Mouse (Mus musculus): ENCODE data around the gene Pdxk. TPM values are rescaled to one million over a fixed set of nuclear protein-coding genes. Genes with fewer than 3 reads are reported as not detected.

Pdxk gene
- polyA plus RNA-seq, 1 experiment from 2014 or later, result 8.3 TPM

DNA sequence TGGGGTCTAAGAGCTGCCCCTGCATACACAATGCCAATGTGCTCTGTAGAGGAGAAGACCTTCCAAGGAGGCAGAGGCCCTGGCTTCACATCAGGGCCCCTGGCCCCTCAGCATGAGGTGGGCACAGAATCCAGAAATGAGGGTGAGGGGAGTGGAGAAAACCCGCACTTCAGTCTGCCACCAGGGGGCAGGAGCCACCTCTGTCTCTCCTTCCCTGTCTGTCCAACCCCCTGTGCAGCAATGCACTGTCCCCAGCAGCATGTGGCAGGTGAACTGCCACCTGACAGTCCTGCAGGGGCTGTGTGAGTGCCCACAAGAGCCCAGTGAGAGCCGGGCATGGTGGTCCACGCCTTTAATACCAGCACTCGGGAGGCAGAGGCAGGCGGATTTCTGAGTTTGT, 25.2 kb downstream of the Pdxk start:
- no peak overlapping the region for H3K4me3 ChIP-seq (ENCODE audit: low read depth, low read length)
- ATAC-seq (ENCODE audit: insufficient number of reproducible peaks, low FRiP score, low TSS enrichment, low read depth), result no peak
- H3K36me3 ChIP-seq (ENCODE audit: control insufficient read depth, insufficient read depth, low read length), result no peaks in the 10 kb centered on the region
- H3K4me1 ChIP-seq (ENCODE audit: control insufficient read depth, insufficient read depth, low read length), result no peaks in the 10 kb centered on the region
- H3K9ac ChIP-seq (ENCODE audit: low read length), result no peak overlapping the region
- H3K27me3 ChIP-seq (ENCODE audit: control insufficient read depth, insufficient read depth, low read length), result no peaks in the 10 kb centered on the region
- WGBS, result 70% methylated on average over 5 of the region's 5 CpGs
- H3K9me3 ChIP-seq (ENCODE audit: control insufficient read depth, low read length), result no peaks in the 10 kb centered on the region
- peak; percentile 38 for DNase-seq (ENCODE audit: low spot score)
- H3K4me2 ChIP-seq (ENCODE audit: low read depth, severe bottlenecking), result no peak overlapping the region
- H3K27ac ChIP-seq (replicated peaks; ENCODE audit: low read depth, low read length), result no peak overlapping the region

DNA sequence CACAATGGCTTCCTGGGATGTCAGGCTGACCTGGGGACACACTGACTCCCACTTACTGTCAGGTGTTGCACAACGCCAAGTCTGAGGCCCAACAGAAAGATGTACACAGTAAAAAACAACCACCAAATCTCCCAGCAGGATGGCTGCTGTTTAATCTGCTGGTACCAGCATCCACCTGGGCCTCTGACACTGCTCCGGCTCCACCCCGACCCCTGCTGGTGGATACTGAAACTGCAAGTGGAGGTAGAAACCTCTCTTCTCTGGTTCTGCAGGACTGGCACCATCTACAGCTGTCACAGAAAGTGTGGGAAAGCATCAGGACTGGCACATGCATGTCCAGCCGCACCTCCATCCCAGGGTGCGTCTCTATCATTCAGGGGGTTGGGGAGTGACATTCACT, 26.7 kb downstream of the Pdxk start:
- H3K27me3 ChIP-seq (ENCODE audit: control insufficient read depth, insufficient read depth, low read length), result no peaks in the 10 kb centered on the region
- H3K9ac ChIP-seq (ENCODE audit: low read length), result no peak overlapping the region
- H3K4me2 ChIP-seq (ENCODE audit: low read depth, severe bottlenecking), result no peak overlapping the region
- H3K4me3 ChIP-seq (ENCODE audit: low read depth, low read length), result no peak overlapping the region
- no peaks in the 10 kb centered on the region for H3K36me3 ChIP-seq (ENCODE audit: control insufficient read depth, insufficient read depth, low read length)
- 12% methylated on average over 5 of the region's 5 CpGs for WGBS
- ATAC-seq (ENCODE audit: insufficient number of reproducible peaks, low FRiP score, low TSS enrichment, low read depth) (peak; percentile 42; the same call in 1 of the 2 replicates), DNase-seq (ENCODE audit: low spot score) (peak; percentile 92)
- H3K9me3 ChIP-seq (ENCODE audit: control insufficient read depth, low read length), result no peaks in the 10 kb centered on the region
- H3K4me1 ChIP-seq (ENCODE audit: control insufficient read depth, insufficient read depth, low read length), result no peaks in the 10 kb centered on the region
- no peak overlapping the region for H3K27ac ChIP-seq (replicated peaks; ENCODE audit: low read depth, low read length)

DNA sequence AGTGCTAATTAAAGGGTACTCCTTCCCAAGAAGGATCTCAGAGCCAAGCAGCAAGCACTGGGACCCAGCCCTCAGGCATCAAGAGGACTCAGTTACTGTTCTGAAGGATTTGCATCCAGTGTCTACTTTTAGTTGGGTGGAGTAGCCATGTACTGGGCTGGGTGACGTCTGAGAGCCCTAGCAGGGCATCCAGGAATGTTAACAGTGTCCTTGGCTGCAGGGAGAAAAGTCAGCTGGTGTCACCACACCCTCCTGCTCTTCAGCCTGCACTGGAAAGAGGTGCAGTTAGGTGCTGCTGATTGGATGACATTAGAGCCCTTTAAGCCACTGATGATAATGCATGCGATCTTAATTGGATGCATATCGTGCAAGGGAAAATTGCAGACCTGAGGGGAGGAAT, 31.9 kb downstream of the Pdxk start:
- H3K9ac ChIP-seq (ENCODE audit: low read length), result no peak overlapping the region
- H3K4me2 ChIP-seq (ENCODE audit: low read depth, severe bottlenecking), result no peak overlapping the region
- H3K36me3 ChIP-seq (ENCODE audit: control insufficient read depth, insufficient read depth, low read length), result no peaks in the 10 kb centered on the region
- ATAC-seq (ENCODE audit: insufficient number of reproducible peaks, low FRiP score, low TSS enrichment, low read depth) (no peak), DNase-seq (ENCODE audit: low spot score) (no peak)
- no peaks in the 10 kb centered on the region for H3K9me3 ChIP-seq (ENCODE audit: control insufficient read depth, low read length)
- H3K4me1 ChIP-seq (ENCODE audit: control insufficient read depth, insufficient read depth, low read length), result no peaks in the 10 kb centered on the region
- H3K4me3 ChIP-seq (ENCODE audit: low read depth, low read length), result no peak overlapping the region
- no peak overlapping the region for H3K27ac ChIP-seq (replicated peaks; ENCODE audit: low read depth, low read length)
- H3K27me3 ChIP-seq (ENCODE audit: control insufficient read depth, insufficient read depth, low read length), result no peaks in the 10 kb centered on the region
- WGBS, result 65% methylated on average over 3 of the region's 3 CpGs

DNA sequence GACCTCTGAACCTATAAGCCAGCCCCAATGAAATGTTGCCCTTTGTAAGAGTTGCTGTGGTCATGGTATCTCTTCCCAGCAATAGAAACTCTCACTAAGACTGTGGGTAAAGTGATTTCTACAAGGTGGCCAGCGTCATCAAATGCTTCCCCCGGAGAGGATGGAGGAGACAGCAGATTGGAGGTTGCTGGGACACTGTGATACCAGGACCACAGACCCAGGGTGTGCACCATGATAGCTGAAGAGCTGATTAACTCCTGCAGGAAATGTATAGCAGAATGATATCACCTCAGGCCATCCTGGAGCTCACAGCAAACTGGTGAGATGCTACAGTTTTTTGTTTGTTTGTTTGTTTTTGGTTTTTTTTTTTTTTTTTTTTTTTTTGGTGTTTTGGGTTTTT, 35.0 kb downstream of the Pdxk start:
- WGBS, result 90% methylated on average over 2 of the region's 2 CpGs
- Histone ChIP-seq H3K4me1 (ENCODE audit: control insufficient read depth, insufficient read depth, low read length) (no peaks in the 10 kb centered on the region), H3K9me3 (ENCODE audit: control insufficient read depth, low read length) (no peaks in the 10 kb centered on the region), H3K27me3 (ENCODE audit: control insufficient read depth, insufficient read depth, low read length) (no peaks in the 10 kb centered on the region), H3K4me2 (ENCODE audit: low read depth, severe bottlenecking) (no peak overlapping the region), H3K9ac (ENCODE audit: low read length) (no peak overlapping the region), H3K27ac (replicated peaks; ENCODE audit: low read depth, low read length) (no peak overlapping the region), H3K36me3 (ENCODE audit: control insufficient read depth, insufficient read depth, low read length) (0 out of 2 replicates have a peak, but pooled peaks cover 2% of the 10 kb centered on the region), H3K4me3 (ENCODE audit: low read depth, low read length) (no peak overlapping the region)
- ATAC-seq (ENCODE audit: insufficient number of reproducible peaks, low FRiP score, low TSS enrichment, low read depth) (no peak), DNase-seq (ENCODE audit: low spot score) (no peak)

DNA sequence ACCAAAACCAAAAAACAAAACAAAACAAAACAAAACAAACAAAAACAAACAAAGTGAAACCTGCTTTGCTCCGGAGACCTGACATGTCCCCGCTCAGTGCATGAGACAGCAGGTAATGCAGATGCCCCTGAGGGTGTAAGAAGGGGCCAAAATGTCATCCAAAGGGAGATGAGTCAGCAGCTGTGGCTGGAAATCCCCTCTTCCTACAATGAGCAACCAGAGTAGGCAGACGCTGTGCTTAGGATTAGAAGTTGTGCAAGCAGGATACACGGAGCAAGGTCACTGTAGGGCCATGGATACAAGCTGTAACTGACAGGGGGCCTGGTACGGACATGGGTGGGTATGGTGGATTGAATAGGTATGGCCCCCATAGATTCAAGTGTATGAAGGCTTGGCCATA, 35.6 kb downstream of the Pdxk start:
- 89% methylated on average over 5 of the region's 5 CpGs for WGBS
- H3K9ac ChIP-seq (ENCODE audit: low read length), result no peak overlapping the region
- no peaks in the 10 kb centered on the region for H3K4me1 ChIP-seq (ENCODE audit: control insufficient read depth, insufficient read depth, low read length)
- H3K27me3 ChIP-seq (ENCODE audit: control insufficient read depth, insufficient read depth, low read length), result no peaks in the 10 kb centered on the region
- no peaks in the 10 kb centered on the region for H3K9me3 ChIP-seq (ENCODE audit: control insufficient read depth, low read length)
- H3K4me2 ChIP-seq (ENCODE audit: low read depth, severe bottlenecking), result no peak overlapping the region
- H3K4me3 ChIP-seq (ENCODE audit: low read depth, low read length), result no peak overlapping the region
- ATAC-seq (ENCODE audit: insufficient number of reproducible peaks, low FRiP score, low TSS enrichment, low read depth), result no peak
- H3K27ac ChIP-seq (replicated peaks; ENCODE audit: low read depth, low read length), result no peak overlapping the region
- H3K36me3 ChIP-seq (ENCODE audit: control insufficient read depth, insufficient read depth, low read length), result 0 out of 2 replicates have a peak, but pooled peaks cover 2% of the 10 kb centered on the region
- DNase-seq (ENCODE audit: low spot score), result no peak

DNA sequence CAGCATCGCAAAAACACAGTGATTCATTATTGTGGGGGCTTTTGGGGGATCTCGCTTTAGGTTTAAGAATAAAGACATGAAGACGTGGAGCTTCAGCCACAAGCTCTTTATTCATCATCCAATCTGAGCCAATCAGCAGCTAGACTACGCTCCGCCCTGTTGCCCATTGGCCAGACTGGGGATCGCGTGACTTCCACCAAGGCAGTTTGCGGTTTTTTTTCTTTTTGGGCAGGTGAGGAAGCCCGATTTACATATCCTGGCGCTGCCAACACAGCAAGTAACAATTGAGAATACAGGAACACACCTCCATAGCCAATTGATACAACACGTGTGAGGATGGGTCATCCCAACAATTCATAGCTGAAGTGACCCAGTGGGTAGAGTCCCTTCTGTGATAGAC, 36.7 kb downstream of the Pdxk start:
- DNase-seq (ENCODE audit: low spot score), result no peak
- no peak for ATAC-seq (ENCODE audit: insufficient number of reproducible peaks, low FRiP score, low TSS enrichment, low read depth)
- H3K4me1 ChIP-seq (ENCODE audit: control insufficient read depth, insufficient read depth, low read length), result no peaks in the 10 kb centered on the region
- H3K9me3 ChIP-seq (ENCODE audit: control insufficient read depth, low read length), result no peaks in the 10 kb centered on the region
- no peak overlapping the region for H3K27ac ChIP-seq (replicated peaks; ENCODE audit: low read depth, low read length)
- H3K27me3 ChIP-seq (ENCODE audit: control insufficient read depth, insufficient read depth, low read length), result no peaks in the 10 kb centered on the region
- H3K9ac ChIP-seq (ENCODE audit: low read length), result no peak overlapping the region
- 90% methylated on average over 11 of the region's 11 CpGs for WGBS
- no peak overlapping the region for H3K4me2 ChIP-seq (ENCODE audit: low read depth, severe bottlenecking)
- no peak overlapping the region for H3K4me3 ChIP-seq (ENCODE audit: low read depth, low read length)
- 0 out of 2 replicates have a peak, but pooled peaks cover 2% of the 10 kb centered on the region for H3K36me3 ChIP-seq (ENCODE audit: control insufficient read depth, insufficient read depth, low read length)

DNA sequence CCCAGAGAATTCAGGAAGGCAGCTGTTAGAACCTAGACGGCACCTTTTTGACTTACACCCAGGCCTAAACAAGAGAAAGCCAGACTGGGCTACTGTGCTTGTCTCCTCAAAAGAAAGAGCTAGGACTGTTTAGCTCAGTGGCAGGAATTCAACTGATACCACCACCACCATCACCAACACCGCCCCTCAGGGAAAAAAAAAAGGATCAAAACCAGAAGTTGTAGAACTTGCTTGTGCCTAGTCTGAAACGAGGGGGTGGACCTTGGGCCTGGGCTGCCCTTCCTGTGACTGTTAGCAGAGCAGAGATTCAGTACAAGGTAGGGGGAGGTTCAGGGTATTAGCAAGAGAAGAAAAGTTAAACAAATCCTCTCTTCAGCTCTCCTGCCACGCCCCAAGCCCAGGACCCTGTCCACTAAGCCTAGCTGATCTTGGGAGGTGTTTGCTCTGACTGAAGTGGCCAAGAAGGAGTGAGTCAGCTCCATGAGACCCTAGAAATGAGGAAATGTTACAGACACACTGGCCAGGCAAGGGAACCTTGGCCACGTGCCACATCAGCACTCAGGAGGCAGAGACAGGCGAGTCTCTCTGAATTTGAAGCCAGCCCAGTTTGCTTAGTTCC, 38.5 kb downstream of the Pdxk start:
- Histone ChIP-seq H3K9me3 (ENCODE audit: control insufficient read depth, low read length) (no peaks in the 10 kb centered on the region), H3K4me1 (ENCODE audit: control insufficient read depth, insufficient read depth, low read length) (no peaks in the 10 kb centered on the region), H3K4me2 (ENCODE audit: low read depth, severe bottlenecking) (peak overlapping the region; percentile 71), H3K9ac (ENCODE audit: low read length) (peak overlapping the region; percentile 80), H3K36me3 (ENCODE audit: control insufficient read depth, insufficient read depth, low read length) (0 out of 2 replicates have a peak, but pooled peaks cover 2% of the 10 kb centered on the region), H3K27me3 (ENCODE audit: control insufficient read depth, insufficient read depth, low read length) (no peaks in the 10 kb centered on the region), H3K27ac (replicated peaks; ENCODE audit: low read depth, low read length) (no peak overlapping the region), H3K4me3 (ENCODE audit: low read depth, low read length) (peak overlapping the region; percentile 83)
- ATAC-seq (ENCODE audit: insufficient number of reproducible peaks, low FRiP score, low TSS enrichment, low read depth) (no peak), DNase-seq (ENCODE audit: low spot score) (no peak)
- 41% methylated on average over 6 of the region's 6 CpGs for WGBS

DNA sequence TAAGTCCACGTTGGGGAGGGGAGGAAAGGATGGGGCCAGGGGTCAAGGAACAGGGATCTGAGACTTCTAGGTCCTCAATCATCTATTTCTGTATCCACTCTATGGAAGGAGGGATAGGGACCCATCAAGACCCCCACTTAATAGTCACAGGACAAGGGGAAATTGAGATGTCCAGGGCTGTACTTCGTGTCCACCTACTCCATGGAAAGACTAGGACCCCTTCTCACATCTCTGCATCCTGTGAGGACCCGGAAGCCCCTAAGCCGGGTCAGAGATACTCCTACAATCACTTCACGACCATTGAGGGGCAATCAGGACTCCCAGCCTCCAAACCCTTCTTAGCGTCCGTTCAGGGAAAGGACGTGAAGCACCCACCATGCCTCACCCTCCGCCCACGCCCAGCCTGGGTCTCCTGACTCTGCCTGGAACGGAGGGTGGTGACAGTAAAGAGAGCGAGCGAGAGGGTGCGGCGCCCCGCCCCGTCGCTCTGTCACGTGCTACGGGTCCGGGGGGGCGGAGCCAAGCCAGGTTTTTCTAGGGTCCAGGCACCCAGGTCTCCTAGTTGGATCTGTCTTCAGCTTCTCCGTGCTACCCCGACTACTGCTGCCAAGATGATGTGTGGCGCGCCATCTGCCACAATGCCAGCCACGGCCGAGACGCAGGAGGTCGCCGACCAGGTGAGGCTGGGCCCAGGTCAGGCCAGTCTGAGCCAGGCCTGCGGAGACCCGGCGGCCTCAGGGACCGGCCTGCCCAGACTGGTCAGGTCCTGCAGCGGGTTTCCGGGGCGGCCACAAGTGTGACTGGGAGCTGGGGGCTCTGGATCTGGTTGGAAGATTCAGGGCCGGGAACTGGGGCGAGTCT, 39.4 kb downstream of the Pdxk start, which contains the start of gene Cstb:
TSS of gene Cstb (plus strand) at position 489 of the 861 bp plus-strand sequence.
- Histone ChIP-seq H3K4me1 (ENCODE audit: control insufficient read depth, insufficient read depth, low read length) (no peaks in the 10 kb centered on the region), H3K4me3 (ENCODE audit: low read depth, low read length) (peak within 1 kb of the TSS; percentile 83), H3K27ac (replicated peaks; ENCODE audit: low read depth, low read length) (0 out of 2 replicates have a peak within 1 kb of the TSS, but pooled peaks have one; percentile 14), H3K9ac (ENCODE audit: low read length) (peak within 1 kb of the TSS; percentile 80), H3K27me3 (ENCODE audit: control insufficient read depth, insufficient read depth, low read length) (no peaks in the 10 kb centered on the region), H3K9me3 (ENCODE audit: control insufficient read depth, low read length) (no peaks in the 10 kb centered on the region), H3K36me3 (ENCODE audit: control insufficient read depth, insufficient read depth, low read length) (0 out of 2 replicates have a peak, but pooled peaks cover 2% of the 10 kb centered on the region), H3K4me2 (ENCODE audit: low read depth, severe bottlenecking) (peak within 1 kb of the TSS; percentile 71)
- 2% methylated on average over 40 of the region's 40 CpGs for WGBS
- DNase-seq (ENCODE audit: low spot score) (peak; percentile 86), ATAC-seq (ENCODE audit: insufficient number of reproducible peaks, low FRiP score, low TSS enrichment, low read depth) (peak; percentile 89)

Data from limb, embryonic 11.5 days (tissue).